Mouse (Mus musculus) C2C12 (cell line): ENCODE results near the gene Prdm10. TPM values are rescaled to one million over a fixed set of nuclear protein-coding genes. Genes with fewer than 3 reads are reported as not detected.

Source experiments
- H3K27me3 ChIP-seq: one replicate; pipeline ENCODE4 v1.6.1; 2011; ENCODE audit not compliant: control insufficient read depth, insufficient read depth, insufficient read length
- H3K36me3 ChIP-seq: one replicate; pipeline ENCODE4 v1.6.1; 2011; ENCODE audit not compliant: control insufficient read depth, insufficient read depth
- H3K4me3 ChIP-seq: one replicate; pipeline ENCODE4 v1.5.1; 2011; ENCODE audit warnings: mild to moderate bottlenecking, control low read depth; ENCODE audit not compliant: poor library complexity, insufficient read depth, severe bottlenecking
- H3K79me2 ChIP-seq: one replicate; pipeline ENCODE4 v1.6.1; 2011; ENCODE audit not compliant: control insufficient read depth, insufficient read depth
- H3K79me3 ChIP-seq: one replicate; pipeline ENCODE4 v1.6.1; 2011; ENCODE audit warnings: low read depth, control low read depth
- H3ac ChIP-seq: one replicate; pipeline ENCODE3; 2011; ENCODE audit warnings: low read depth; ENCODE audit not compliant: control insufficient read depth, insufficient read length
- CEBPB ChIP-seq: IDR thresholded peaks from one replicate; pipeline ENCODE4 v1.6.1; 2011; ENCODE audit warnings: low read depth, mild to moderate bottlenecking, control low read depth, moderate library complexity
- CTCF ChIP-seq: IDR thresholded peaks from one replicate; pipeline ENCODE4 v1.5.1; 2011; ENCODE audit not compliant: control insufficient read depth, insufficient read depth, insufficient read length
- FOSL1 ChIP-seq: IDR thresholded peaks from one replicate; pipeline ENCODE4 v1.8.0; 2011; ENCODE audit warnings: mild to moderate bottlenecking, low read length; ENCODE audit not compliant: poor library complexity, insufficient read depth, severe bottlenecking
- MAX ChIP-seq: IDR thresholded peaks from one replicate; pipeline ENCODE4 v1.6.1; 2011; ENCODE audit warnings: mild to moderate bottlenecking, control low read depth
- MYOD1 ChIP-seq: IDR thresholded peaks from one replicate; pipeline ENCODE4 v1.6.1; 2011; ENCODE audit warnings: low read depth; ENCODE audit not compliant: control insufficient read depth, insufficient read length
- MYOG ChIP-seq: IDR thresholded peaks from one replicate; pipeline ENCODE4 v1.6.1; 2011; ENCODE audit not compliant: control insufficient read depth, insufficient read length; ENCODE audit errors: extremely low read depth
- USF1 ChIP-seq: IDR thresholded peaks from one replicate; pipeline ENCODE4 v1.6.1; 2011; ENCODE audit warnings: low read depth, mild to moderate bottlenecking, control low read depth, moderate library complexity
- polyA plus RNA-seq: library from polyadenylated mRNA; unstranded; fragments of >200 nt; fragmentation: generic; extraction: Trizol; gene quantifications from one replicate; pipeline ENCODE4 v1.2.1, GENCODE M21; 2012; ENCODE audit warnings: missing spikeins

The Prdm10 gene
- polyA plus RNA-seq, 1 experiment = 2.5 TPM

GRCm38 (mm10) chr9:31331246-31331645, 50.9 kb downstream of the Prdm10 start:
- TF ChIP-seq MAX = no peak
- TF ChIP-seq CTCF = no peak
- TF ChIP-seq MYOG = no peak
- TF ChIP-seq USF1 = no peak
- TF ChIP-seq MYOD1 = no peak
- no peak for TF ChIP-seq CEBPB
- TF ChIP-seq FOSL1 = no peak
- Histone ChIP-seq H3K4me3 (no peak overlapping the region), H3K36me3 (no peaks in the 10 kb centered on the region), H3ac (no peak overlapping the region), H3K79me2 (no peaks in the 10 kb centered on the region), H3K79me3 (no peaks in the 10 kb centered on the region), H3K27me3 (no peaks in the 10 kb centered on the region)

- Histone ChIP-seq H3K4me3 (no peak overlapping the region), H3K27me3 (no peaks in the 10 kb centered on the region), H3ac (no peak overlapping the region), H3K79me2 (no peaks in the 10 kb centered on the region), H3K79me3 (no peaks in the 10 kb centered on the region), H3K36me3 (no peaks in the 10 kb centered on the region)
- TF ChIP-seq MYOD1 = no peak
- TF ChIP-seq CTCF = no peak
- no peak for TF ChIP-seq MAX
- no peak for TF ChIP-seq CEBPB
- TF ChIP-seq USF1 = no peak
- no peak for TF ChIP-seq MYOG
- no peak for TF ChIP-seq FOSL1
Measured at GRCm38 (mm10) chr9:31331906-31332305, 51.6 kb downstream of the Prdm10 start.

GRCm38 (mm10) chr9:31332826-31333225, 52.5 kb downstream of the Prdm10 start:
- H3K4me3 ChIP-seq = no peak overlapping the region
- no peaks in the 10 kb centered on the region for H3K36me3 ChIP-seq
- no peaks in the 10 kb centered on the region for H3K27me3 ChIP-seq
- no peaks in the 10 kb centered on the region for H3K79me3 ChIP-seq
- no peak for TF ChIP-seq MAX
- no peak for TF ChIP-seq USF1
- TF ChIP-seq MYOG = no peak
- no peak for TF ChIP-seq CTCF
- TF ChIP-seq MYOD1 = no peak
- TF ChIP-seq FOSL1 = no peak
- no peak for TF ChIP-seq CEBPB
- H3ac ChIP-seq = no peak overlapping the region
- no peaks in the 10 kb centered on the region for H3K79me2 ChIP-seq

- TF ChIP-seq CTCF = no peak
- no peak for TF ChIP-seq MAX
- TF ChIP-seq USF1 = no peak
- no peak for TF ChIP-seq MYOG
- no peak for TF ChIP-seq CEBPB
- no peak for TF ChIP-seq MYOD1
- no peak for TF ChIP-seq FOSL1
- Histone ChIP-seq H3K79me2 (no peaks in the 10 kb centered on the region), H3K79me3 (no peaks in the 10 kb centered on the region), H3K4me3 (no peak overlapping the region), H3ac (no peak overlapping the region), H3K36me3 (no peaks in the 10 kb centered on the region), H3K27me3 (no peaks in the 10 kb centered on the region)
Measured at GRCm38 (mm10) chr9:31334991-31335390, 54.7 kb downstream of the Prdm10 start.

GRCm38 (mm10) chr9:31344289-31344831, 64.0 kb downstream of the Prdm10 start:
- H3ac ChIP-seq = no peak overlapping the region
- TF ChIP-seq MAX = no peak
- no peak for TF ChIP-seq USF1
- no peak for TF ChIP-seq FOSL1
- no peak for TF ChIP-seq CEBPB
- no peak for TF ChIP-seq MYOG
- TF ChIP-seq CTCF = no peak
- no peak for TF ChIP-seq MYOD1

More at GRCm38 (mm10) chr9:31344289-31344831, 64.0 kb downstream of the Prdm10 start:
- no peaks in the 10 kb centered on the region for H3K79me2 ChIP-seq
- no peaks in the 10 kb centered on the region for H3K27me3 ChIP-seq
- no peak overlapping the region for H3K4me3 ChIP-seq
- peaks cover 5% of the 10 kb centered on the region for H3K36me3 ChIP-seq
- no peaks in the 10 kb centered on the region for H3K79me3 ChIP-seq
